Mouse (Mus musculus) brain, adult 10 weeks (tissue): Measurements from ENCODE around the gene Gm10334. TPM values are rescaled to one million over a fixed set of nuclear protein-coding genes. Genes with fewer than 3 reads are reported as not detected.

Experiments used
- polyA plus RNA-seq: library from polyadenylated mRNA; stranded (reverse); fragments of 350-450 nt; fragmentation: Illumina TruSeq; extraction: RNeasy Lipid Tissue Mini Kit (QIAGEN cat#74804); gene quantifications from one replicate; pipeline ENCODE4 v1.2.3, GENCODE M21; 2015; ENCODE audit warnings: low read depth, low replicate concordance

Gm10334 gene
- polyA plus RNA-seq: 0.86 TPM

DNA sequence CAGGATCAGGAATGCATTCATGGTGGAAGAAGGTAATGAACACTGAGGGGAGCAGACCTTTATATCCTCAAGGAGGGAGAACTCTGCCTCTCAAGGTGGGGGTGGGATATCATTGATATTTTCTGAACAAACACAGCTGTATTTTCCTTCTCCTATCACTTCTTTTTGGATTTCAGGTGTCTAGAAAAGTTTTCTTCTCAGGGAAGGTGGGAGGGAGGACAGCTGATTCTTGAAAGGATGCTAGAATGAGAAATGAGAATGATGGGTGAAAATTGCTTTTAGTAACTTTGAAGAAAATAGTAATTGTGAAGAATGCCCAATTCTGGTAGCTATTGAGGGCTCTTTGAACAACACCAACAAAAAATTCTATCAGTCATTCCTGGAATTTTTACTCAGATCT, at the start of gene Gm10334:
TSS of gene Gm10334 (minus strand) at position 101 of the 400 bp plus-strand sequence.

DNA sequence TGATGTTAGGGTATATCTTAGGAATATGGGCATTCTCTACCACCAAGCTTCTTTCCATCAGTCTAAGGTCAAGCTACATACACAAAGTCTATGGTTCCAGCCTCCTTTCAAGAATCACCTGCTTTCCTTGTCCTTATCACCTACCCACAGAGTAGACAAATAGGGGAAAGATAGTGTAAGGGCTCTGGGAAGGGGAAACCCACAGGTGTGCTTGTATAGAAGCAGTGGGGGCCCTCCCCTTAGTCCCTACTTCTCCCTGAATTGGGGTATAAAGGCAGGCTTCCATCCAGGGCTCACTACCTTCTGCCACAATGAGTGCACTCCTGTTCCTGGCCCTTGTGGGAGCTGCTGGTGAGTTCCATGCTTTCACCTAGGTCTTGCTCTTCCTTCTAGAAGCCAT, 12.7 kb upstream of the Gm10334 start, which contains the start of gene Prss1:
TSS of gene Prss1 (plus strand) at position 301 of the 400 bp plus-strand sequence.

Other genes starting within 250 kb of the Gm10334 start
- not detected for gene Try4, start 143.9 kb downstream of the Gm10334 start, polyA plus RNA-seq
- gene Try5, start 129.3 kb downstream of the Gm10334 start, polyA plus RNA-seq: not detected
- gene Try10, start 92.0 kb downstream of the Gm10334 start, polyA plus RNA-seq: not detected
- not detected for gene Prss3, start 68.5 kb downstream of the Gm10334 start, polyA plus RNA-seq
- not detected for gene Gm5771, start 53.8 kb downstream of the Gm10334 start, polyA plus RNA-seq
- not detected for gene Prss1, start 12.8 kb upstream of the Gm10334 start, polyA plus RNA-seq
- not detected for gene Prss2, start 75.6 kb upstream of the Gm10334 start, polyA plus RNA-seq
- 86.6 TPM for gene Ephb6, start 159.3 kb upstream of the Gm10334 start, polyA plus RNA-seq
- 1.0 TPM for gene Trpv6, start 190.3 kb upstream of the Gm10334 start, polyA plus RNA-seq
- not detected for gene Trpv5, start 234.6 kb upstream of the Gm10334 start, polyA plus RNA-seq
- gene Llcfc1, start 238.3 kb upstream of the Gm10334 start, polyA plus RNA-seq: not detected